Mouse (Mus musculus) granulocyte monocyte progenitor cell, adult 5-6 weeks (primary cell): ENCODE measurements around the gene Hnrnpa3. TPM values are rescaled to one million over a fixed set of nuclear protein-coding genes. Genes with fewer than 3 reads are reported as not detected.
"Not testable (repeated sequence)": the region's sequence is repeated elsewhere in the genome, so short reads cannot be mapped to it uniquely, and the experiment has no call there.

Source experiments
- ATAC-seq: replicated peaks from 2 replicates; pipeline ENCODE4 v1.8.0; 2016; ENCODE audit warnings: mild to moderate bottlenecking, moderate TSS enrichment, inconsistent platforms; ENCODE audit not compliant: poor library complexity, severe bottlenecking
- total RNA-seq, 2 experiments: library from RNA; stranded (forward) in 1 of 2; stranded (reverse) in 1 of 2; fragments of 200-712, 200-1000 nt in 1 of 2; fragments of >200 nt in 1 of 2; fragmentation: Nextera tagmentation in 1 of 2; gene quantifications; 2 replicates each; pipeline ENCODE4 v1.2.3; 2014 to 2017

Hnrnpa3 gene
- total RNA-seq, 2 experiments from 2014 or later: 363 to 909 TPM

GRCm38 (mm10) chr2:75636261-75637054, 22.6 kb upstream of the Hnrnpa3 start:
- ATAC-seq: peak; percentile 52

- ATAC-seq: not testable (repeated sequence)
Measured at GRCm38 (mm10) chr2:75637055-75637304, 22.1 kb upstream of the Hnrnpa3 start.

- ATAC-seq: no peak
Measured at GRCm38 (mm10) chr2:75637361-75637760, 21.7 kb upstream of the Hnrnpa3 start.

- peak; percentile 44; the same call in 1 of the 2 replicates for ATAC-seq
Measured at GRCm38 (mm10) chr2:75637822-75638221, 21.2 kb upstream of the Hnrnpa3 start.

GRCm38 (mm10) chr2:75639535-75639934, 19.5 kb upstream of the Hnrnpa3 start:
- ATAC-seq: not testable (repeated sequence)

- not testable (repeated sequence) for ATAC-seq
Measured at GRCm38 (mm10) chr2:75642312-75642711, 16.7 kb upstream of the Hnrnpa3 start.

GRCm38 (mm10) chr2:75642795-75643550, 16.1 kb upstream of the Hnrnpa3 start:
- ATAC-seq: peak; percentile 40; the same call in 1 of the 2 replicates

GRCm38 (mm10) chr2:75643950-75644349, 15.1 kb upstream of the Hnrnpa3 start:
- no peak for ATAC-seq

GRCm38 (mm10) chr2:75645251-75645650, 13.8 kb upstream of the Hnrnpa3 start:
- ATAC-seq: 0 out of 2 replicates have a peak, but pooled peaks have one; percentile 17

GRCm38 (mm10) chr2:75650437-75650836, 8.6 kb upstream of the Hnrnpa3 start:
- ATAC-seq: no peak

GRCm38 (mm10) chr2:75653150-75653549, 5.9 kb upstream of the Hnrnpa3 start:
- no peak for ATAC-seq

- no peak for ATAC-seq
Measured at GRCm38 (mm10) chr2:75654679-75655078, 4.4 kb upstream of the Hnrnpa3 start.

- ATAC-seq: no peak
Measured at GRCm38 (mm10) chr2:75656924-75657323, 2.1 kb upstream of the Hnrnpa3 start.

GRCm38 (mm10) chr2:75657907-75658691, 962 bp upstream of the Hnrnpa3 start:
- no peak for ATAC-seq

GRCm38 (mm10) chr2:75659629-75659960, 534 bp downstream of the Hnrnpa3 start:
- ATAC-seq: peak; percentile 65

GRCm38 (mm10) chr2:75660255-75660948, 1.3 kb downstream of the Hnrnpa3 start:
- ATAC-seq: no peak

- ATAC-seq: no peak
Measured at GRCm38 (mm10) chr2:75661106-75661505, 2.0 kb downstream of the Hnrnpa3 start.

GRCm38 (mm10) chr2:75669491-75670445, 10.7 kb downstream of the Hnrnpa3 start:
- ATAC-seq: no peak
